Mouse (Mus musculus) kidney, postnatal 0 days (tissue): Measurements from ENCODE around the gene Dennd1b. TPM values are rescaled to one million over a fixed set of nuclear protein-coding genes. Genes with fewer than 3 reads are reported as not detected.
A peak's percentile ranks its signal among the peaks of the same experiment; 100 is the strongest.

Source experiments
- ATAC-seq: fragments of 200-750 bp; cut with Nextera tagmentation; replicated peaks from 2 replicates; pipeline ENCODE4 v1.8.0; 2017; ENCODE audit warnings: low read depth, moderate number of reproducible peaks, moderate TSS enrichment, moderate library complexity; ENCODE audit not compliant: low FRiP score
- DNase-seq: peaks from one replicate; pipeline ENCODE4 v3.0.0-alpha.2; 2016; ENCODE audit warnings: low spot score
- H3K27ac ChIP-seq: fragments of 300-500 bp; sonication (generic); 2 replicates; pipeline ENCODE4 v1.5.1; 2014; ENCODE audit warnings: mild to moderate bottlenecking
- H3K27me3 ChIP-seq: fragments of 300-500 bp; sonication (generic); 2 replicates; pipeline ENCODE4 v1.6.1; 2014; ENCODE audit warnings: low read length, mixed read lengths; ENCODE audit not compliant: insufficient read depth
- H3K36me3 ChIP-seq: fragments of 300-500 bp; sonication (generic); 2 replicates; pipeline ENCODE4 v1.6.1; 2014; ENCODE audit warnings: low read length, mixed read lengths; ENCODE audit not compliant: insufficient read depth
- H3K4me1 ChIP-seq: fragments of 300-500 bp; sonication (generic); replicated peaks from 2 replicates; pipeline ENCODE4 v1.6.1; 2014; ENCODE audit warnings: antibody characterized with exemption, low read length, mixed read lengths; ENCODE audit not compliant: insufficient read depth
- H3K4me2 ChIP-seq: fragments of 300-500 bp; sonication (generic); 2 replicates; pipeline ENCODE4 v1.6.1; 2014; ENCODE audit warnings: mild to moderate bottlenecking, low read length, moderate library complexity, mixed read lengths
- H3K4me3 ChIP-seq: fragments of 300-500 bp; sonication (generic); replicated peaks from 2 replicates; pipeline ENCODE4 v1.5.1; 2014; ENCODE audit warnings: low read depth, low read length
- H3K9ac ChIP-seq: fragments of 300-500 bp; sonication (generic); 2 replicates; pipeline ENCODE4 v1.6.1; 2014; ENCODE audit warnings: low read depth, low read length
- H3K9me3 ChIP-seq: fragments of 300-500 bp; sonication (generic); replicated peaks from 2 replicates; pipeline ENCODE4 v1.6.1; 2016; ENCODE audit warnings: low read length, inconsistent platforms, mixed read lengths
- CTCF ChIP-seq: IDR thresholded peaks from 2 replicates; pipeline ENCODE4 v1.5.1; 2016; ENCODE audit warnings: antibody characterized with exemption, low read depth, mild to moderate bottlenecking, moderate library complexity
- WGBS: fragments of 180-500 bp; shearing (Covaris S2); extraction: QIAGEN DNeasy Blood & Tissue Kit; methylation state at CpG from one replicate; pipeline ENCODE4 v1.1.7; 2014; 5-methylcytosine and 5-hydroxymethylcytosine counted together
- polyA plus RNA-seq: library from polyadenylated mRNA; unstranded; fragments of >200 nt; fragmentation: Nextera tagmentation; extraction: Ambion mirVana; gene quantifications from 2 replicates; pipeline ENCODE4 v1.2.1, GENCODE M21; 2015

Gene Dennd1b
- polyA plus RNA-seq, 1 experiment from 2014 or later: 12.8 TPM

DNA sequence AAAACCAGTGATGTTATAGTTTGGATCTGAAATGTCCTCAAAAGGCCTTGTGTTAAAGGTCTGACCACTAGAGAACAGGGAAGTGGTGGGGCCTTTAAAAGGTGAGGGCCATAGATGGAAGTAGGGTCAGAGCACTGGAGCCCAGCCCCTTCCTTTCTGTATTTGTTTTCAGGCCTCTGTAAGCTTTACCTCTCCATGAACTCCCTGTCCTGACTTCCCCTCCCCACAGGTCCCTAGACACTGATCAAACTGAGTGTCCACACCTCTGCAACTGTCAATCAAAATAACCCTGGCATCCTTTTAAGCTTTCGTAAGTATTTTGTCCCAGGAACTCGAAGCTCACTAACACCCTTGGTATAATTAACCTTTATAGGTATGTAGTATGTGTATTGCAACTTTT, 39.0 kb upstream of the Dennd1b start:
- Histone ChIP-seq H3K36me3 (no peaks in the 10 kb centered on the region), H3K9me3 (no peaks in the 10 kb centered on the region), H3K4me1 (no peaks in the 10 kb centered on the region), H3K27ac (no peak overlapping the region), H3K9ac (no peak overlapping the region), H3K4me3 (no peak overlapping the region), H3K4me2 (no peak overlapping the region), H3K27me3 (no peaks in the 10 kb centered on the region)
- no peak for DNase-seq
- ATAC-seq: no peak
- no peak for TF ChIP-seq CTCF
- 74% methylated on average over 2 of the region's 2 CpGs for WGBS

- 53% methylated on average over 11 of the region's 11 CpGs for WGBS
- Histone ChIP-seq H3K9me3 (no peaks in the 10 kb centered on the region), H3K4me3 (no peak overlapping the region), H3K4me1 (no peaks in the 10 kb centered on the region), H3K27me3 (no peaks in the 10 kb centered on the region), H3K9ac (no peak overlapping the region), H3K4me2 (no peak overlapping the region), H3K36me3 (no peaks in the 10 kb centered on the region), H3K27ac (peak overlapping the region; percentile 75; the same call in 1 of the 2 replicates)
- ATAC-seq (peak; percentile 91), DNase-seq (peak; percentile 94)
- TF ChIP-seq CTCF: no peak
Observed at GRCm38 (mm10) chr1:138928671-138929483, 34.4 kb upstream of the Dennd1b start.

- H3K4me1 ChIP-seq: no peaks in the 10 kb centered on the region
- TF ChIP-seq CTCF: no peak
- H3K4me2 ChIP-seq: no peak overlapping the region
- H3K4me3 ChIP-seq: no peak overlapping the region
- ATAC-seq (no peak), DNase-seq (no peak)
- no peak overlapping the region for H3K27ac ChIP-seq
- H3K36me3 ChIP-seq: no peaks in the 10 kb centered on the region
- 24% methylated on average over 3 of the region's 3 CpGs for WGBS
- no peaks in the 10 kb centered on the region for H3K27me3 ChIP-seq
- no peaks in the 10 kb centered on the region for H3K9me3 ChIP-seq
- H3K9ac ChIP-seq: no peak overlapping the region
Observed at GRCm38 (mm10) chr1:138929985-138930384, 33.2 kb upstream of the Dennd1b start.

GRCm38 (mm10) chr1:138930856-138931255, 32.4 kb upstream of the Dennd1b start:
- H3K27ac ChIP-seq: no peak overlapping the region
- no peaks in the 10 kb centered on the region for H3K36me3 ChIP-seq
- DNase-seq (no peak), ATAC-seq (no peak)
- no peaks in the 10 kb centered on the region for H3K4me1 ChIP-seq
- 25% methylated on average over 3 of the region's 3 CpGs for WGBS
- no peak overlapping the region for H3K4me3 ChIP-seq
- TF ChIP-seq CTCF: no peak
- no peak overlapping the region for H3K4me2 ChIP-seq
- no peaks in the 10 kb centered on the region for H3K27me3 ChIP-seq
- no peak overlapping the region for H3K9ac ChIP-seq
- H3K9me3 ChIP-seq: no peaks in the 10 kb centered on the region

GRCm38 (mm10) chr1:138936169-138936568, 27.1 kb upstream of the Dennd1b start:
- TF ChIP-seq CTCF: no peak
- Histone ChIP-seq H3K9me3 (no peaks in the 10 kb centered on the region), H3K27ac (no peak overlapping the region), H3K4me2 (no peak overlapping the region), H3K27me3 (no peaks in the 10 kb centered on the region), H3K4me1 (no peaks in the 10 kb centered on the region), H3K9ac (no peak overlapping the region), H3K36me3 (no peaks in the 10 kb centered on the region), H3K4me3 (no peak overlapping the region)
- WGBS: 35% methylated on average over 6 of the region's 6 CpGs
- ATAC-seq (no peak), DNase-seq (no peak)

- Histone ChIP-seq H3K36me3 (no peaks in the 10 kb centered on the region), H3K27me3 (no peaks in the 10 kb centered on the region), H3K9me3 (no peaks in the 10 kb centered on the region), H3K4me1 (no peaks in the 10 kb centered on the region), H3K9ac (no peak overlapping the region), H3K4me3 (no peak overlapping the region), H3K27ac (no peak overlapping the region), H3K4me2 (no peak overlapping the region)
- no peak for TF ChIP-seq CTCF
- no peak for ATAC-seq
- WGBS: 55% methylated on average over 6 of the region's 6 CpGs
- no peak for DNase-seq
Observed at GRCm38 (mm10) chr1:138937686-138938370, 25.4 kb upstream of the Dennd1b start.
